Mouse (Mus musculus) MEL (cell line): ENCODE data around the gene Ggcx. TPM values are rescaled to one million over a fixed set of nuclear protein-coding genes. Genes with fewer than 3 reads are reported as not detected.
A peak's percentile ranks its signal among the peaks of the same experiment; 100 is the strongest.

Experiments used
- DNase-seq: peaks from one replicate; pipeline ENCODE4 v3.0.0; 2011; ENCODE audit warnings: low read depth, low spot score
- H3K27ac ChIP-seq: 2 replicates; pipeline ENCODE4 v1.5.1; 2012; ENCODE audit warnings: low read depth, mild to moderate bottlenecking, control low read depth, low read length, moderate library complexity; ENCODE audit not compliant: control insufficient read depth
- H3K27me3 ChIP-seq, 2 experiments: fragments of 150-350 bp in 1 of 2; sonication (generic) in 1 of 2; 2 replicates each; pipeline ENCODE4 v1.6.1; 2012; ENCODE audit warnings: low read length in 2 of 2, mild to moderate bottlenecking in 2 of 2, improper control_type of control experiment in 1 of 2, moderate library complexity in 1 of 2; ENCODE audit not compliant: insufficient read depth in 2 of 2, control insufficient read depth in 1 of 2
- H3K36me3 ChIP-seq, 2 experiments: 2 replicates each; pipeline ENCODE4 v1.6.1; 2012 to 2014; ENCODE audit warnings: low read length in 2 of 2, improper control_type of control experiment in 1 of 2, inconsistent platforms in 1 of 2, mild to moderate bottlenecking in 1 of 2; ENCODE audit not compliant: insufficient read depth in 2 of 2, control insufficient read depth in 1 of 2
- H3K4me1 ChIP-seq, 2 experiments: fragments of 150-350 bp in 1 of 2; sonication (generic) in 1 of 2; 2 replicates each; pipeline ENCODE4 v1.6.1; 2012; ENCODE audit warnings: low read length in 2 of 2, improper control_type of control experiment in 1 of 2, mild to moderate bottlenecking in 1 of 2; ENCODE audit not compliant: insufficient read depth in 2 of 2, control insufficient read depth in 1 of 2
- H3K4me3 ChIP-seq, 2 experiments: fragments of 150-350 bp in 1 of 2; sonication (generic) in 1 of 2; 2 replicates each; pipeline ENCODE4 v1.5.1; 2012; ENCODE audit warnings: low read depth in 2 of 2, low read length in 2 of 2, mild to moderate bottlenecking in 2 of 2, moderate library complexity in 2 of 2, control low read depth in 1 of 2, improper control_type of control experiment in 1 of 2; ENCODE audit not compliant: control insufficient read depth in 1 of 2, insufficient read depth in 1 of 2
- H3K79me2 ChIP-seq: 2 replicates; pipeline ENCODE4 v1.6.1; 2012; ENCODE audit warnings: mild to moderate bottlenecking, low read length, moderate library complexity; ENCODE audit not compliant: control insufficient read depth, poor library complexity, insufficient read depth
- H3K9ac ChIP-seq: 2 replicates; pipeline ENCODE4 v1.6.1; 2012; ENCODE audit warnings: low read depth, mild to moderate bottlenecking, control low read depth, low read length, moderate library complexity; ENCODE audit not compliant: control insufficient read depth, poor library complexity, severe bottlenecking
- H3K9me3 ChIP-seq: fragments of 150-350 bp; sonication (generic); replicated peaks from 2 replicates; pipeline ENCODE4 v1.6.1; 2012; ENCODE audit warnings: mild to moderate bottlenecking, low read length, improper control_type of control experiment, moderate library complexity; ENCODE audit not compliant: insufficient read depth
- CHD1 ChIP-seq: IDR thresholded peaks from 2 replicates; pipeline ENCODE4 v1.6.1; 2012; ENCODE audit warnings: low read depth, mild to moderate bottlenecking, inconsistent platforms, low read length, improper control_type of control experiment
- CHD2 ChIP-seq: IDR thresholded peaks from 2 replicates; pipeline ENCODE4 v1.6.1; 2011; ENCODE audit warnings: low read length, improper control_type of control experiment
- CTCF ChIP-seq, 3 experiments: IDR thresholded peaks in 2 of 3; conservative IDR thresholded peaks in 1 of 3; 2 replicates each; pipeline ENCODE4 v1.5.1; 2011 to 2012; ENCODE audit warnings: low read length in 3 of 3, low read depth in 2 of 3, mild to moderate bottlenecking in 2 of 3, improper control_type of control experiment in 1 of 3, inconsistent platforms in 1 of 3, mixed read lengths in 1 of 3, moderate library complexity in 1 of 3; ENCODE audit not compliant: control insufficient read depth in 1 of 3, insufficient read depth in 1 of 3, poor library complexity in 1 of 3, severe bottlenecking in 1 of 3
- E2F4 ChIP-seq: IDR thresholded peaks from 2 replicates; pipeline ENCODE4 v1.6.1; 2011; ENCODE audit warnings: low read depth, low read length, improper control_type of control experiment, borderline replicate concordance
- ELF1 ChIP-seq: IDR thresholded peaks from 2 replicates; pipeline ENCODE4 v1.6.1; 2014; ENCODE audit warnings: low read depth, mild to moderate bottlenecking, inconsistent platforms, low read length, improper control_type of control experiment, moderate library complexity
- EP300 ChIP-seq, 2 experiments: IDR thresholded peaks; 2 replicates each; pipeline ENCODE4 v1.6.1; 2011; ENCODE audit warnings: improper control_type of control experiment in 2 of 2, low read length in 2 of 2, low read depth in 1 of 2, mild to moderate bottlenecking in 1 of 2
- ETS1 ChIP-seq: IDR thresholded peaks from 2 replicates; pipeline ENCODE4 v1.6.1; 2012; ENCODE audit warnings: low read depth, mild to moderate bottlenecking, inconsistent platforms, low read length, improper control_type of control experiment, moderate library complexity
- GABPA ChIP-seq: IDR thresholded peaks from 2 replicates; pipeline ENCODE4 v1.6.1; 2012; ENCODE audit warnings: low read depth, mild to moderate bottlenecking, inconsistent platforms, low read length, improper control_type of control experiment, moderate library complexity
- GATA1 ChIP-seq: IDR thresholded peaks from 2 replicates; pipeline ENCODE4 v1.6.1; 2011; ENCODE audit warnings: low read depth, low read length, improper control_type of control experiment
- HCFC1 ChIP-seq: IDR thresholded peaks from 2 replicates; pipeline ENCODE4 v1.6.1; 2012; ENCODE audit warnings: low read depth, mild to moderate bottlenecking, inconsistent platforms, low read length, improper control_type of control experiment, moderate library complexity
- JUND ChIP-seq: IDR thresholded peaks from 2 replicates; pipeline ENCODE4 v1.6.1; 2011; ENCODE audit warnings: low read depth, mild to moderate bottlenecking, improper control_type of control experiment, low read length
- KAT2A ChIP-seq: conservative IDR thresholded peaks from 2 replicates; pipeline ENCODE4 v1.6.1; 2012; ENCODE audit warnings: low read depth, low read length, improper control_type of control experiment, inconsistent platforms
- MAFK ChIP-seq: IDR thresholded peaks from 2 replicates; pipeline ENCODE4 v1.6.1; 2011; ENCODE audit warnings: low read depth, mild to moderate bottlenecking, low read length, improper control_type of control experiment, borderline replicate concordance
- MAX ChIP-seq: IDR thresholded peaks from 2 replicates; pipeline ENCODE4 v1.6.1; 2011; ENCODE audit warnings: low read length, improper control_type of control experiment
- MAZ ChIP-seq: IDR thresholded peaks from 2 replicates; pipeline ENCODE4 v1.6.1; 2012; ENCODE audit warnings: low read depth, mild to moderate bottlenecking, inconsistent platforms, low read length, improper control_type of control experiment
- MXI1 ChIP-seq: IDR thresholded peaks from 2 replicates; pipeline ENCODE4 v1.6.1; 2011; ENCODE audit warnings: mild to moderate bottlenecking, low read depth, low read length, improper control_type of control experiment
- MYB ChIP-seq: IDR thresholded peaks from 2 replicates; pipeline ENCODE4 v1.6.1; 2011; ENCODE audit warnings: mild to moderate bottlenecking, low read depth, low read length, improper control_type of control experiment
- NRF1 ChIP-seq: IDR thresholded peaks from 2 replicates; pipeline ENCODE4 v1.6.1; 2014; ENCODE audit warnings: low read depth, mild to moderate bottlenecking, inconsistent platforms, low read length, improper control_type of control experiment, moderate library complexity; ENCODE audit not compliant: poor library complexity, insufficient read depth, severe bottlenecking
- POLR2A ChIP-seq, 2 experiments: IDR thresholded peaks; 2 replicates each; pipeline ENCODE4 v1.6.1; 2011 to 2012; ENCODE audit warnings: low read length in 2 of 2, mild to moderate bottlenecking in 2 of 2, control low read depth in 1 of 2, improper control_type of control experiment in 1 of 2, low read depth in 1 of 2, moderate library complexity in 1 of 2; ENCODE audit not compliant: control insufficient read depth in 1 of 2, insufficient read depth in 1 of 2, poor library complexity in 1 of 2
- POLR2AphosphoS2 ChIP-seq: IDR thresholded peaks from 2 replicates; pipeline ENCODE4 v1.6.1; 2011; ENCODE audit warnings: low read length, improper control_type of control experiment
- POLR2AphosphoS5 ChIP-seq: IDR thresholded peaks from 2 replicates; pipeline ENCODE4 v1.6.1; 2012; ENCODE audit warnings: low read depth, borderline replicate concordance, mild to moderate bottlenecking, inconsistent platforms, low read length, moderate library complexity, mixed read lengths
- RAD21 ChIP-seq: IDR thresholded peaks from 2 replicates; pipeline ENCODE4 v1.6.1; 2011; ENCODE audit warnings: mild to moderate bottlenecking, low read depth, low read length, improper control_type of control experiment
- RCOR1 ChIP-seq: IDR thresholded peaks from 2 replicates; pipeline ENCODE4 v1.6.1; 2012; ENCODE audit warnings: low read depth, mild to moderate bottlenecking, inconsistent platforms, low read length, improper control_type of control experiment
- SIN3A ChIP-seq: IDR thresholded peaks from 2 replicates; pipeline ENCODE4 v1.6.1; 2012; ENCODE audit warnings: low read length, improper control_type of control experiment, inconsistent platforms
- SMC3 ChIP-seq: IDR thresholded peaks from 2 replicates; pipeline ENCODE4 v1.6.1; 2011; ENCODE audit warnings: low read depth, low read length, improper control_type of control experiment
- TBP ChIP-seq: IDR thresholded peaks from 2 replicates; pipeline ENCODE4 v1.8.0; 2011; ENCODE audit warnings: low read depth, low read length, improper control_type of control experiment
- TCF12 ChIP-seq: IDR thresholded peaks from 2 replicates; pipeline ENCODE4 v1.6.1; 2014; ENCODE audit warnings: low read depth, mild to moderate bottlenecking, inconsistent platforms, low read length, improper control_type of control experiment, moderate library complexity
- UBTF ChIP-seq: IDR thresholded peaks from 2 replicates; pipeline ENCODE4 v1.6.1; 2012; ENCODE audit warnings: low read depth, mild to moderate bottlenecking, inconsistent platforms, low read length, improper control_type of control experiment, moderate library complexity, borderline replicate concordance; ENCODE audit not compliant: insufficient read depth
- USF1 ChIP-seq: IDR thresholded peaks from 2 replicates; pipeline ENCODE4 v1.6.1; 2014; ENCODE audit warnings: low read depth, mild to moderate bottlenecking, inconsistent platforms, low read length, improper control_type of control experiment, moderate library complexity
- USF2 ChIP-seq, 2 experiments: IDR thresholded peaks; 2 replicates each; pipeline ENCODE4 v1.6.1; 2011 to 2012; ENCODE audit warnings: improper control_type of control experiment in 2 of 2, low read length in 2 of 2, borderline replicate concordance in 1 of 2, inconsistent platforms in 1 of 2, low read depth in 1 of 2, mild to moderate bottlenecking in 1 of 2; ENCODE audit not compliant: insufficient read depth in 1 of 2
- ZC3H11A ChIP-seq: IDR thresholded peaks from 2 replicates; pipeline ENCODE4 v1.6.1; 2012; ENCODE audit warnings: low read depth, mild to moderate bottlenecking, inconsistent platforms, low read length, improper control_type of control experiment
- ZKSCAN1 ChIP-seq: IDR thresholded peaks from 2 replicates; pipeline ENCODE4 v1.6.1; 2012; ENCODE audit warnings: low read depth, mild to moderate bottlenecking, inconsistent platforms, low read length, improper control_type of control experiment, moderate library complexity
- ZNF384 ChIP-seq: IDR thresholded peaks from 2 replicates; pipeline ENCODE4 v1.6.1; 2012; ENCODE audit warnings: low read depth, mild to moderate bottlenecking, inconsistent platforms, low read length, improper control_type of control experiment
- polyA plus RNA-seq, 2 experiments: library from polyadenylated mRNA; stranded (reverse) in 1 of 2; unstranded in 1 of 2; fragments of >175 nt in 1 of 2; fragments of >200 nt in 1 of 2; gene quantifications; 2 replicates each; pipeline versions ENCODE4 v1.2.1 to v1.2.4; 2012; ENCODE audit warnings: low replicate concordance in 2 of 2, low read depth in 1 of 2; ENCODE audit not compliant: insufficient read length in 2 of 2, insufficient read depth in 1 of 2, missing spikeins in 1 of 2
- total RNA-seq: library from RNA; depleted of rRNA; stranded (reverse); fragments of 300-350 nt; gene quantifications from 2 replicates; pipeline ENCODE4 v1.2.3, GENCODE M21; 2012

The Ggcx gene
- total and polyA plus RNA-seq, 3 experiments = 5.2 to 5.4 TPM; not detected in 1

DNA sequence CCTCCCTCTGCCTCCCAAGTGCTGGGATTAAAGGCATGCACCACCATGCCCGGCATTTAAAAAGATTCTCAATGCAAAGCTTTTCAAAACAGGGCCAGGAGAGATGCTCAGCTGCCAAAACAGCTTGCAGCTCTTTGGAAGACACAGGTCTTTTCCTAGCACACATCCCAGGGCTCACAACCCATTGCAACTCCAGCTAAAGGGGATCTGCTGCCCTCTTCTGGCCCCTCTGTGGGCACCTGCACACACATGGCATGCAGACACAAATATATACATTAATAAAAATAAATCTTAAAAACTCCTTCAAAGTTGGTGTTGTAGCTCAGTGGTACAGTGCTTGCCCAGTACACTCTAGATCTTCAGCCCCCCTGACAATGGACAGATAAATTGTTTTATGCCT lies 4.1 kb upstream of the Ggcx start:
- H3K79me2 ChIP-seq = peaks cover 7% of the 10 kb centered on the region
- H3K9me3 ChIP-seq = no peaks in the 10 kb centered on the region
- peaks cover 0 to 7% of the 10 kb centered on the region in 2 experiments; a peak in 2 of 4 replicates for H3K36me3 ChIP-seq
- no peak overlapping the region for H3K4me3 ChIP-seq
- peak; percentile 58 for DNase-seq
- no peak overlapping the region for H3K9ac ChIP-seq
- no peak overlapping the region for H3K27ac ChIP-seq
- H3K4me1 ChIP-seq = peaks cover 2% of the 10 kb centered on the region in 2 experiments; a peak in 3 of 4 replicates
- TF ChIP-seq EP300 (IDR thresholded peaks at IDR 0.05; ENCODE audit: low read depth in 1 of 2, low read length in 2 of 2) (no peak), MAFK (no peak), JUND (no peak), ETS1 (no peak), HCFC1 (no peak), SIN3A (no peak), USF1 (no peak), SMC3 (peak; percentile 42), UBTF (no peak), E2F4 (no peak), CTCF (IDR thresholded peaks at IDR 0.05 in 2 of 3, conservative IDR thresholded peaks at IDR 0.05 in 1 of 3; ENCODE audit: control insufficient read depth in 1 of 3, insufficient read depth in 1 of 3, low read depth in 2 of 3, low read length in 3 of 3, poor library complexity in 1 of 3, severe bottlenecking in 1 of 3) (peak in 2 of 3 experiments; percentile 53 to 55; a peak in 5 of 6 replicates), TCF12 (no peak), MYB (no peak), MAZ (no peak), CHD1 (no peak), NRF1 (no peak), MAX (no peak), POLR2AphosphoS2 (no peak), RCOR1 (no peak), ELF1 (no peak), USF2 (IDR thresholded peaks at IDR 0.05; ENCODE audit: borderline replicate concordance in 1 of 2, insufficient read depth in 1 of 2, low read depth in 1 of 2, low read length in 2 of 2) (no peak), KAT2A (no peak), RAD21 (peak; percentile 36), ZNF384 (no peak), POLR2A (IDR thresholded peaks at IDR 0.05; ENCODE audit: control insufficient read depth in 1 of 2, insufficient read depth in 1 of 2, low read depth in 1 of 2, low read length in 2 of 2, poor library complexity in 1 of 2) (no peak), TBP (no peak), GATA1 (no peak), MXI1 (no peak), ZKSCAN1 (no peak), GABPA (no peak), ZC3H11A (0 out of 2 replicates have a peak, but pooled peaks have one; percentile 10), POLR2AphosphoS5 (no peak), CHD2 (no peak)
- H3K27me3 ChIP-seq = no peaks in the 10 kb centered on the region
